Mouse (Mus musculus): Measurements from ENCODE around the gene Rab5a. TPM values are rescaled to one million over a fixed set of nuclear protein-coding genes. Genes with fewer than 3 reads are reported as not detected.

Rab5a gene
- total RNA-seq (2014; rRNA removed) (119 and 137 TPM in 2 replicates), polyA plus RNA-seq (2015; fragmentation: Nextera tagmentation; extraction: Ambion mirVana) (88.3 and 123 TPM in 2 replicates)

DNA sequence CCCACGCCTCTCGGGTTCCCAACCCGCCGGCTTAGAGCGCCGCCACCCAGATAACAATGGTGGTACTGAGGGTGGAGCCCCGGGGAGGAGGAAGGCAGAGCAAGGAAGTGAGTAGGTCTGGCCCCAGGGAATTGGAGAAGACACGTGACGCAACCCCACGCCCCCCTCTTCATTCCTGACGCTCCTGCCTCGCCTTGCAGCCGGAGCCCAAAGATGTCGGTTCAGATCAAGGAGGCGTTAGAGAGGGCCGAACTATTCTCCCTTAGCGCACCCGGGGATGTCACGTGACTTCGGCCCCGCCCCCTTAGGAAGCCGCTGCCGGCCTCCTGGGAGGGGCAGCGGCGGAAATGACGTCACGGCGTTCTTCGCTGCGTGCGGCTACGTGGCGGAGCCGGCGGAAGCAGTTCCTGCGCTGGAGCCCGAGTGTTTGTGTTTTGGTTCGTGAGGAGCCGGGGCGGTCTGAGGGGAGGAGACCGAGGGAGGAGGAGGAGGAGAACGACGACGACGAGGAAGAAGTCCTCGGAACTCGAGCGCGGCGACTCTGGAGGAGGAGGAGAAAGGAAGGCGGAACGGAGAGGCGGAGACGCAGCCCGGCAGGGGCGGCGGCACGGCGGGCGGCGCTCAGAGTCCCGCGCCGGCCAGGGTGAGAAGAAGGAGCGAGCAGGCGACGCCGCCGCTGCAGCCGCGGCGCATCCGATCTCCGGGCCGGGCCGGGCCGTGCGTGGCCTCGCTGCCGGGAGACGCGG, at the start of gene Rab5a:
Gene Rab5a (plus strand): TSS at position 377 of the 746 bp plus-strand sequence.
- DNase-seq (peak; percentile 100), ATAC-seq (peak; percentile 97)
- peak within 1 kb of the TSS; percentile 95 for H3K4me3 ChIP-seq (ENCODE audit: low read depth, low read length)
- H3K36me3 ChIP-seq (ENCODE audit: insufficient read depth), result no peaks in the 10 kb centered on the region
- H3K9me3 ChIP-seq (ENCODE audit: low read length), result no peaks in the 10 kb centered on the region
- H3K4me2 ChIP-seq (ENCODE audit: low read depth), result peak within 1 kb of the TSS; percentile 77
- peak; percentile 62 for TF ChIP-seq CTCF (IDR thresholded peaks at IDR 0.05; ENCODE audit: low read depth)
- no peaks in the 10 kb centered on the region for H3K27me3 ChIP-seq (ENCODE audit: insufficient read depth, low read length)
- H3K9ac ChIP-seq, result peak within 1 kb of the TSS; percentile 94
- WGBS, result 3% methylated on average over 78 of the region's 82 CpGs
- peaks cover 20% of the 10 kb centered on the region; the same call in 1 of the 2 replicates for H3K4me1 ChIP-seq (ENCODE audit: insufficient read depth)
- peak within 1 kb of the TSS; percentile 99 for H3K27ac ChIP-seq (ENCODE audit: low read depth, low read length)

DNA sequence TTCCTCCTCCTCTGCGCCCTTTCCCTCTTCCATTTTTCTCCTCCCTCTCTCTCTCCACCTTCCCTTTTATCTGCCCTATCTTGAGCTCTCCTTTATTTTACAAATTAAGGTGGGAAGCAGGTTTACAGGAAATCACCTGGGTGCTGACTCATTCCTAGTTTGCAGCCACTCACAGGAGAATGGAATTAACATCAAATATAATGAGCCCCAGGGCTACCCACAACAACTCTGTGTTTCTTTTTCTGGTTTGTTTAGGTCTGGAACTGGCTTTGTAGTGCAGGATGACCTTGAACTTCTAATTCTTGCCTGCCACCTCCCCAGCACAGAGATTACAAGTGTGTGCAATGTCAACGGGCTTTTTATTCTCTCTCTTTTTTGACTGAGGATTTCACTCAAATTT, 22.9 kb upstream of the Rab5a start:
- no peak for TF ChIP-seq CTCF (IDR thresholded peaks at IDR 0.05; ENCODE audit: low read depth)
- no peak overlapping the region for H3K4me3 ChIP-seq (ENCODE audit: low read depth, low read length)
- no peak for ATAC-seq
- no peak overlapping the region for H3K9ac ChIP-seq
- no peak for DNase-seq
- no peak overlapping the region for H3K27ac ChIP-seq (ENCODE audit: low read depth, low read length)
- H3K27me3 ChIP-seq (ENCODE audit: insufficient read depth, low read length), result no peaks in the 10 kb centered on the region
- no peaks in the 10 kb centered on the region for H3K36me3 ChIP-seq (ENCODE audit: insufficient read depth)
- no peaks in the 10 kb centered on the region; the same call in 1 of the 2 replicates for H3K9me3 ChIP-seq (ENCODE audit: low read length)
- no peak overlapping the region for H3K4me2 ChIP-seq (ENCODE audit: low read depth)
- WGBS, result 91% methylated on average over 2 of the region's 2 CpGs
- H3K4me1 ChIP-seq (ENCODE audit: insufficient read depth), result no peaks in the 10 kb centered on the region

DNA sequence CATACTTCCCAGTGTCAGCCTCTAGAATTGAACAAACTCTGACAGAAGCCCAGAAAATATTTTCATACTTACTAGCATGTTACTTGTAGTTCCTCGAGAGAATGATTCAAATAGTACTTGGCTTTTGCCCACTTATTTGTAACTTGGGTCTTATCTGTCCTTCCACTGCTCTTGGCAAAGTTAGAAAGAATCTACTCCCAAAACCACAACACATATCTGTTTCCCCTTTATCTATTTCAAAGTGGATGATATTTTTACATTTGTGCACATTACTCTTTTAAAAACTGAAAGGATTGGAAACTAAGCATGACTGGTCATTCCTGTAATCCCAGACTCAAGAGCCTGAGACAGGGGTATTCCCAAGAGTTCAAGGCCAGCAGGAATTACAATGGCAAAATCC, 22.3 kb upstream of the Rab5a start:
- Histone ChIP-seq H3K4me1 (ENCODE audit: insufficient read depth) (no peaks in the 10 kb centered on the region), H3K36me3 (ENCODE audit: insufficient read depth) (no peaks in the 10 kb centered on the region), H3K9ac (no peak overlapping the region), H3K4me3 (ENCODE audit: low read depth, low read length) (no peak overlapping the region), H3K9me3 (ENCODE audit: low read length) (no peaks in the 10 kb centered on the region; the same call in 1 of the 2 replicates), H3K27me3 (ENCODE audit: insufficient read depth, low read length) (no peaks in the 10 kb centered on the region), H3K27ac (ENCODE audit: low read depth, low read length) (no peak overlapping the region), H3K4me2 (ENCODE audit: low read depth) (no peak overlapping the region)
- no peak for ATAC-seq
- TF ChIP-seq CTCF (IDR thresholded peaks at IDR 0.05; ENCODE audit: low read depth), result no peak
- WGBS, result 66% methylated on average over 1 of the region's 1 CpGs
- DNase-seq, result no peak

DNA sequence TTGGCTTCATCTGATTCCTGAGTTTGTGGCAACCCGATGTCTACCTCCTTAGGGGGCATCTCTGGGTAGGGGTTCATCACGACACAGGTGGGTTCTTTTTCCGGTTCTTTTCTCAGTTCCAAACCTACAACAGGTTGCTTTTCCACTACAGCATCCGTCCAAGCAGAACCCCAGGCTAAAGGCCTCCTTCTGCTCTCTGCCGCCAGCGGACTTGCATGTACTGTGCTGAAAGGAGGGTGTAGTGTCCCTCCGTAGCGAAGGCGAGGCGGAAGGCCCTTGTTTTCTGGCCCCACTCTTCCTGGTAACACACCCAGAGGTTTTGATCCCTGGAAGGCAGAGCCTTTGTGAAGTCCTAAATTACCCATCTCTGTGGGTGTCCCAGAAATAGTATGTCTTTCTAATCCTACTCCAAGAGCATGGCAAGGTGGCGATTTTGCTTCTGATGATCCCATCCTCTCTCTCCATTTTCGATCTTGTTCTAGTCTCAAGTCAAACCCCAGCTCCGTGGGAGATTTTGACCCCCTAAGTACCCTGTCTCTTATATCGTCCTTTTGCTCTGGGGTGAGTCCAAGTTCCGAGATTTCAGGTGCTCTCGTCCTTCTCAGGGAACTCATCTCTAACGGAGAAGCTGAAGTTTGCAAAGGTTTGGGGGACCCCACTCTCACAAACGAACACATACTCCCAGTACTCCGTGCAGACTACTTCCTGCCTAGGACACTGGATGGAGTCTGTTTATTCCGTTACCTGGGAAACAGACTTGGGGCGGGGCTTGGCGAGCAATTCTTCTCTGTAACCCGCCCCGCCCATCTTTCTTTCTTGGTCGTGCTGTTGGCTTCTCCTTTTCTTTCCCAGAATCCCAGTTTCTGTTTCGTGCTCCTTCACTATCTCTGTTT, 16.2 kb upstream of the Rab5a start, which contains the start of gene Efhb:
Gene Efhb (minus strand): TSS at position 719 of the 893 bp plus-strand sequence.
- Histone ChIP-seq H3K4me1 (ENCODE audit: insufficient read depth) (no peaks in the 10 kb centered on the region), H3K27ac (ENCODE audit: low read depth, low read length) (no peak within 1 kb of the TSS; the same call in 1 of the 2 replicates), H3K9ac (peak within 1 kb of the TSS; percentile 43; the same call in 1 of the 2 replicates), H3K9me3 (ENCODE audit: low read length) (no peaks in the 10 kb centered on the region), H3K4me2 (ENCODE audit: low read depth) (peak within 1 kb of the TSS; percentile 70), H3K27me3 (ENCODE audit: insufficient read depth, low read length) (no peaks in the 10 kb centered on the region), H3K36me3 (ENCODE audit: insufficient read depth) (no peaks in the 10 kb centered on the region), H3K4me3 (ENCODE audit: low read depth, low read length) (peak within 1 kb of the TSS; percentile 42)
- TF ChIP-seq CTCF (IDR thresholded peaks at IDR 0.05; ENCODE audit: low read depth), result no peak
- ATAC-seq (peak; percentile 96), DNase-seq (peak; percentile 81)
- 18% methylated on average over 26 of the region's 26 CpGs for WGBS

DNA sequence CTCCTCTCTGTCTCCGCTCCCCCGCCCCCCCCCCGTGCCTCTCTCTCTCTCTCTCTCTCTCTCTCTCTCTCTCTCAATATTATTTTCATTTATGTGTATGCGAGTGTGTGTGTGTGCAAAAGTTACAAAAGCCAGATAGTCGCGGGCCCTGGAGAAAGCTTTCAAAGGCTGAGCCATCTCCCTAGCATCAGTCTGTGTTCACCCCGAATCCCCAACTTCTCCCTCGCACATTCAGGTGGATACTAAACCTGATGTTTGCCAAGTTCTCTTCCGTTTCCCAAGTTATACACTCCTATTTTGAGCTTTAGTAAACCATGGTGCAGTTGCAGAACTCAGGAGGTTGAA, 15.6 kb upstream of the Rab5a start:
- DNase-seq (peak; percentile 21), ATAC-seq (peak; percentile 63; the same call in 1 of the 2 replicates)
- Histone ChIP-seq H3K27me3 (ENCODE audit: insufficient read depth, low read length) (no peaks in the 10 kb centered on the region), H3K4me2 (ENCODE audit: low read depth) (peak overlapping the region; percentile 70), H3K9me3 (ENCODE audit: low read length) (no peaks in the 10 kb centered on the region), H3K4me1 (ENCODE audit: insufficient read depth) (no peaks in the 10 kb centered on the region), H3K9ac (peak overlapping the region; percentile 43; the same call in 1 of the 2 replicates), H3K27ac (ENCODE audit: low read depth, low read length) (no peak overlapping the region), H3K4me3 (ENCODE audit: low read depth, low read length) (peak overlapping the region; percentile 42), H3K36me3 (ENCODE audit: insufficient read depth) (no peaks in the 10 kb centered on the region)
- no peak for TF ChIP-seq CTCF (IDR thresholded peaks at IDR 0.05; ENCODE audit: low read depth)
- 11% methylated on average over 7 of the region's 9 CpGs for WGBS

DNA sequence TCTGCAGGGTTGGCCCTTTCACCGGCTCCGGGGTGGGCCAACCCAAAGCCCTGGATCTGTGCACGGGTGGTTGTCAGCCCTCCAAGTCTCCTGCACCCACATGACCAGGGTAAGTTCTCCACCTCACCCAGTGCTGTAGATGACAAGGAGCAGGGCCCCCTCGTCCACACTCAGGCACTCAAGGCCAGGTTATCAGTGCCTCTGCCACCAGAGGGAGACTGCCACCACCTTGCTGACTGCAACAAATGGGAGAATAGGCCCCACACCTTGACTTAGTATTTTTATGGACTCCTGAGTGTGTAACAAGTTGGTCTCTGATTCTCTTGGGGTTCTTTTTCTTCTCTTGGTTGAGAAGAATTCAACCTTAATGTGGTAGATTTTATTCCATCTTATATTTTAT, 13.5 kb upstream of the Rab5a start:
- Histone ChIP-seq H3K4me1 (ENCODE audit: insufficient read depth) (no peaks in the 10 kb centered on the region), H3K9ac (no peak overlapping the region), H3K36me3 (ENCODE audit: insufficient read depth) (no peaks in the 10 kb centered on the region), H3K27ac (ENCODE audit: low read depth, low read length) (no peak overlapping the region), H3K9me3 (ENCODE audit: low read length) (no peaks in the 10 kb centered on the region), H3K4me2 (ENCODE audit: low read depth) (no peak overlapping the region), H3K4me3 (ENCODE audit: low read depth, low read length) (no peak overlapping the region), H3K27me3 (ENCODE audit: insufficient read depth, low read length) (no peaks in the 10 kb centered on the region)
- ATAC-seq, result no peak
- DNase-seq, result no peak
- WGBS, result 65% methylated on average over 4 of the region's 4 CpGs
- peak; percentile 28; the same call in 1 of the 2 replicates for TF ChIP-seq CTCF (IDR thresholded peaks at IDR 0.05; ENCODE audit: low read depth)
